Mouse (Mus musculus) stomach, embryonic 15.5 days (tissue): ENCODE results near the gene Siglecf. TPM values are rescaled to one million over a fixed set of nuclear protein-coding genes. Genes with fewer than 3 reads are reported as not detected.
"Not testable (repeated sequence)": the region's sequence is repeated elsewhere in the genome, so short reads cannot be mapped to it uniquely, and the experiment has no call there.

Experiments used
- ATAC-seq: fragments of 200-750 bp; cut with Nextera tagmentation; 2 replicates; pipeline ENCODE4 v1.8.0; 2017; ENCODE audit warnings: low read depth, moderate number of reproducible peaks, moderate TSS enrichment; ENCODE audit not compliant: insufficient read depth, low FRiP score
- H3K27ac ChIP-seq: fragments of 300-500 bp; sonication (generic); 2 replicates; pipeline ENCODE4 v1.5.1; 2015; ENCODE audit warnings: mild to moderate bottlenecking, inconsistent platforms
- H3K27me3 ChIP-seq: fragments of 300-500 bp; sonication (generic); replicated peaks from 2 replicates; pipeline ENCODE4 v1.6.1; 2015; ENCODE audit warnings: inconsistent platforms
- H3K36me3 ChIP-seq: fragments of 300-500 bp; sonication (generic); 2 replicates; pipeline ENCODE4 v1.6.1; 2015; ENCODE audit warnings: inconsistent platforms
- H3K4me1 ChIP-seq: fragments of 300-500 bp; sonication (generic); 2 replicates; pipeline ENCODE4 v1.6.1; 2015; ENCODE audit warnings: inconsistent platforms
- H3K4me2 ChIP-seq: fragments of 300-500 bp; sonication (generic); 2 replicates; pipeline ENCODE4 v1.6.1; 2015; ENCODE audit warnings: mild to moderate bottlenecking, inconsistent platforms
- H3K4me3 ChIP-seq: fragments of 300-500 bp; sonication (generic); replicated peaks from 2 replicates; pipeline ENCODE4 v1.5.1; 2015; ENCODE audit warnings: inconsistent platforms
- H3K9ac ChIP-seq: fragments of 300-500 bp; sonication (generic); 2 replicates; pipeline ENCODE4 v1.6.1; 2015; ENCODE audit warnings: inconsistent platforms
- H3K9me3 ChIP-seq: fragments of 300-500 bp; sonication (generic); 2 replicates; pipeline ENCODE4 v1.6.1; 2016; ENCODE audit warnings: inconsistent platforms
- WGBS: fragments of 180-500 bp; shearing (Covaris S2); methylation state at CpG from one replicate; pipeline ENCODE4 v1.1.7; 2015; 5-methylcytosine and 5-hydroxymethylcytosine counted together
- polyA plus RNA-seq: library from polyadenylated mRNA; unstranded; fragments of >200 nt; fragmentation: Nextera tagmentation; extraction: Ambion mirVana; gene quantifications from 2 replicates; pipeline ENCODE4 v1.2.1, GENCODE M21; 2015

The Siglecf gene
- polyA plus RNA-seq, 1 experiment from 2014 or later: 0.45 TPM

DNA sequence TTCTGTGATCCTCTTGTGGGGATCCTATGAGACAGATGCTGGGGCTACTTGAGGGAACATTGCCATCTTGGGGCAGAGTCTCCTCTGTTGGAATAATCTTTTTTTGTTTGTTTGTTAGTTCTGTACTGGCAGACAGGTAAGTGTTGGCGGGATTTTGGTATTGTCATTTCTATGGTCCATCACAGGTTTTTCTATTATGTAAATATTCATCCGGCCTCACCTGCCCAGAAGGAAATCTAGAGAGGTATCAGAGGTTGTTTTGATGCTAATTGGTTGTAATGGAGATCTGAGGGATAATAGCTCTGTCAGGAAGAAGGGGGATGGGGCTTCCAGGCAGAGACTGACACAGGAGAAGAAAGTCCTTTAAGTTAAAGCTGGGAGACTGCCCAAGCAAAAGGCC lies 7.1 kb upstream of the Siglecf start:
- H3K27ac ChIP-seq: no peak overlapping the region
- H3K36me3 ChIP-seq: no peaks in the 10 kb centered on the region
- H3K9me3 ChIP-seq: no peaks in the 10 kb centered on the region
- no peak overlapping the region for H3K9ac ChIP-seq
- no peaks in the 10 kb centered on the region for H3K4me1 ChIP-seq
- H3K27me3 ChIP-seq: no peaks in the 10 kb centered on the region
- ATAC-seq: no peak
- H3K4me2 ChIP-seq: no peak overlapping the region
- 71% methylated on average over 2 of the region's 2 CpGs for WGBS
- no peak overlapping the region for H3K4me3 ChIP-seq

DNA sequence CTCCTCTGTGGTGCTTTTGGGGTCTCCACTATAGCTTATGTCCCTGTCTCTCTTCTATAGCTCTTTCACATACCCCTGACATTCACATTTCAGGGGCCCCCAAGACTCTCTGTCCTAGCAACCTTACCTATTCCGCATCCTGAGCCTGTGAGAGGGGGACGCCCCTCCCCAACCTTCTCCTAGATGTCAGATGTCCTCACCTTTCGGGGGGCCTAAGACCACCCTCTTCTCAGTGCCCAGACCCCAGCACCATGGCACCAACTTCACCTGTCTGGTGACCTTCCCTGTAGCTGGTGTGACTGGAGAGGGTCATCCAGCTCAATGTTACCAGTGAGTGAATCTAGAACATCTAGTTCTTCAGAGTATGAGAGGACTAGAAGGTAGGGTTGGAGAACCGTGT lies 6.7 kb upstream of the Siglecf start:
- no peak overlapping the region for H3K9ac ChIP-seq
- no peak overlapping the region for H3K4me3 ChIP-seq
- 84% methylated on average over 4 of the region's 4 CpGs for whole genome bisulfite sequencing
- no peaks in the 10 kb centered on the region for H3K9me3 ChIP-seq
- no peak for ATAC-seq
- no peak overlapping the region for H3K27ac ChIP-seq
- H3K36me3 ChIP-seq: no peaks in the 10 kb centered on the region
- no peaks in the 10 kb centered on the region for H3K4me1 ChIP-seq
- no peaks in the 10 kb centered on the region for H3K27me3 ChIP-seq
- H3K4me2 ChIP-seq: no peak overlapping the region

DNA sequence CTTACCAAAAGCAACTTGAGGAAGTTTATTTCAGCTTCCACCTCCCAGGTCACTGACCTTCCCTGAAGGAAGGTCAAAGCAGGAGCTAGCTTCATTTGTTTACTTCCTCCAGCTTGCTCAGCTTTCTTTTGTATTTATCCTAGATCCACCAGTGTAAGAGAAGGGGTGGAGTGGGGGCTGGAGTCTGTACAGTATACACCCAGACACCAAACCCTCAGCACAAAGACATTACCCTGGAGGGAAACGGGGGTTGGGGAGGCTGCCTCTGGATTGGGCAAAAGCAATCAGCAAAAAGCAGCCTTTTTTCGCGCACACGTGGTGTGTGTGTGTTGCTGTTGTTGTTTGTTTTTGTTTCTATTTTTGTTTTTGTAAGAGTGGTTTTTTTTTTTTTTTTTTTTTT lies 5.0 kb upstream of the Siglecf start:
- WGBS: 64% methylated on average over 4 of the region's 4 CpGs
- Histone ChIP-seq H3K4me2 (no peak overlapping the region), H3K27ac (no peak overlapping the region), H3K9ac (no peak overlapping the region), H3K4me1 (no peaks in the 10 kb centered on the region), H3K4me3 (no peak overlapping the region), H3K36me3 (no peaks in the 10 kb centered on the region), H3K27me3 (no peaks in the 10 kb centered on the region), H3K9me3 (no peaks in the 10 kb centered on the region)
- ATAC-seq: no peak

DNA sequence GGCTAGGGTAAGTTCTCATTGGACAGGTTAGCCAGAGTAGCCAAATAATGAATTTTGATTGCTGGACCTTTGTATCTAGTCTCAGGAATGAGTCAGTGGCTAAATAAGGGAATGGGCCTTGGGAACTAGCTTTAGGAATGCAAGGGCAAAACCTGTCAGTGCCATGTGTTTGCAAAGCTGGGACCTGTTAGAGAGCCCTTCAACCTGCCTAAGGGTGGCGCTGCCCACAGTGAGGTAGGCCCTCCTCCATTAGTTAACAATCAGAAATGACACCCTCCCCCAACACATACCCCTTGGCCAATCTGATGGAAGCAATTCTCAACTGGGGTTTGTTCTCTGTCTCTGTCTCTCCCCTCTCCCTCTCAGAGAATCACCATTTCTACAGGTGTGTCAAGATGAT lies 4.6 kb upstream of the Siglecf start:
- Histone ChIP-seq H3K9ac (no peak overlapping the region), H3K27ac (no peak overlapping the region), H3K36me3 (no peaks in the 10 kb centered on the region), H3K4me3 (no peak overlapping the region), H3K9me3 (no peaks in the 10 kb centered on the region), H3K27me3 (no peaks in the 10 kb centered on the region), H3K4me1 (no peaks in the 10 kb centered on the region), H3K4me2 (no peak overlapping the region)
- 74% methylated on average over 1 of the region's 1 CpGs for WGBS
- no peak for ATAC-seq

DNA sequence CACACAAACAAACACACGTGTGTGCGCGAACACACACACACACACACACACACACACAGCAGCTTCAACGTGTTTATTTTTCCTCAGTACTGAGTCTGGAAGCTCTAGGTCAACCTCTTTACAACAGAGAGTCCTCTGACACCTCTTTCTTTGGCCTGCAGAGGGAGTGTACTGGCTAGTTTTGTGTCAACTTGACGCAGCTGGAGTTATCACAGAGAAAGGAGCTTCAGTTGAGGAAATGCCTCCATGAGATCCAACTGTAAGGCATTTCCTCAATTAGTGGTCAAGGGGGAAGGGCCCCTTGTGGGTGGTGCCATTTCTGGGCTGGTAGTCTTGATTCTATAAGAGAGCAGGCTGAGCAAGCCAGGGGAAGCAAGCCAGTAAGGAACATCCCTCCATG lies 1.5 kb upstream of the Siglecf start:
- 69% methylated on average over 5 of the region's 5 CpGs for WGBS
- not testable (repeated sequence) for ATAC-seq, H3K4me1 ChIP-seq, H3K4me3 ChIP-seq, H3K4me2 ChIP-seq, H3K36me3 ChIP-seq, H3K9me3 ChIP-seq, H3K27ac ChIP-seq, H3K27me3 ChIP-seq, H3K9ac ChIP-seq

DNA sequence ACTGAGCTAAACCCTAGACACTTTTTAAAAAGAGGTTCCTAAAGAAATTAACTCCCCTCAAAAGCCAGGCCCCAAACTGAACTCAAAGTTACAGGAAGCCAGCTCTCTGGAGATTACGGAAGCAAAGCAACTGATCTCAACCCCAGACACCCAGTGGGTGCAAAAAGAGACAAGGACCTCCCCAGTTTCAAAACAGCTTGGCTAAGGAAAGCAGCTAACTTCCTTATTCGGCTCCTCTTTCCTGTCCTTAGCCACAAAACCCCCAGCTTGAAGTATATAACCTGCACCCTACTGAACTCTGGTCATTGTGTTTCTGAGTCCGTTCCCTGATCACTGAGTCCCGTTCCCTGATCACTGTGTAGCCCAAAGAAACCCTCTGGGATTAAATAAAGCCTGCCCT lies 2.0 kb downstream of the Siglecf start:
- Histone ChIP-seq H3K4me1 (0 out of 2 replicates have a peak, but pooled peaks cover 4% of the 10 kb centered on the region), H3K27me3 (no peaks in the 10 kb centered on the region), H3K4me2 (no peak overlapping the region), H3K36me3 (no peaks in the 10 kb centered on the region), H3K4me3 (no peak overlapping the region), H3K27ac (no peak overlapping the region), H3K9me3 (no peaks in the 10 kb centered on the region), H3K9ac (no peak overlapping the region)
- no peak for ATAC-seq
- 61% methylated on average over 4 of the region's 4 CpGs for WGBS

DNA sequence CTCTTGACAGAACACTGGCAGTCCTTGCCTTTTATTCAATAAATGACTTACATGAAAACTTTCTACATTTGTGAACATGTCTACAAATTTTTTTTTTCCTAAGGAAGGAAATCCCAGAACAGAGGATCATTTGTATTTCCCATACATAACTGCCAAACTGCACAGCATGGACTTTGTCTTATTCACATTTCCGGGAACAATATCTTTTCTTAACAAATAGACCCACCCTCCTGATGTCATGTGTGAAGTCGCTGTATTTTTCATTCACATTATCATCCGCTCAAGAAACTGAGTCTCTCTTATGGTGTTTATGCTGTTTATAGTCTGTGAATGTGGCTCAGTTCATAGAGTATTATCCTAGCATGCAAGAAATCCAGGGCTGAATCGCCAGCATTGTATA lies 2.6 kb downstream of the Siglecf start:
- Histone ChIP-seq H3K9me3 (no peaks in the 10 kb centered on the region), H3K4me3 (no peak overlapping the region), H3K4me1 (0 out of 2 replicates have a peak, but pooled peaks cover 4% of the 10 kb centered on the region), H3K4me2 (no peak overlapping the region), H3K9ac (no peak overlapping the region), H3K27me3 (no peaks in the 10 kb centered on the region), H3K27ac (no peak overlapping the region), H3K36me3 (no peaks in the 10 kb centered on the region)
- ATAC-seq: no peak
- WGBS: 71% methylated on average over 4 of the region's 4 CpGs

DNA sequence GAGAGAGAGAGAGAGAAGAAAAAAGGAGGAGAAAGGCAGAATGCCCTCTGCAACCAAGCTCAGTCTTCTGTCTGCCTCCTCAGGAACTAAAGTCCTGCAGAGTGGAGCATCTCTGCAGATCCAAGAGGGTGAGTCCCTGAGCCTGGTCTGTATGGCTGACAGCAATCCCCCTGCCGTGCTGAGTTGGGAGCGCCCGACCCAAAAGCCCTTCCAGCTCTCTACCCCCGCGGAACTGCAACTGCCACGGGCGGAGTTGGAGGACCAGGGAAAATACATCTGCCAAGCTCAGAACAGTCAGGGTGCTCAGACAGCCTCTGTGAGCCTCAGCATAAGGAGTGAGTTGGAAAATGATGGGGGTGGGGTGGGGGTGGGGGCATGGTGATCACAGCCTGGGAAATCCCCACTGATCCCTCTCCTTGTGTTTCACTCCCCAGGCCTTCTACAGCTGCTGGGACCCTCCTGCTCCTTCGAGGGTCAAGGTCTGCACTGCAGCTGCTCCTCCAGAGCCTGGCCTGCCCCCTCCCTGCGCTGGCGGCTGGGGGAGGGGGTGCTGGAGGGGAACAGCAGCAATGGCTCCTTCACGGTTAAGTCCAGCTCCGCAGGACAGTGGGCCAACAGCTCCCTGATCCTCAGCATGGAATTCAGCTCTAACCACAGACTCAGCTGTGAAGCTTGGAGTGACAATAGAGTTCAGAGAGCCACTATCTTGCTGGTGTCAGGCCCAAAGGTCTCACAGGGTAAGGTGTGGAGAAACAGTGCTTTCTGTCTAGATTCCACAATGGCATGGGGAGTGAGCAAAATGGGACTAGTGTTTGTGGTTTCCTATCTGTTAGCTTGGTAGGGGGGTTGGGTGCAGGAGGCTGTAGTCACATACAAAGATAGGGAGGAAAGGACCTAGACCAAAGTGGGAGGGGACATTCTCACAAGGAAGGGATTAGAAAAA lies 4.0 kb downstream of the Siglecf start:
- Histone ChIP-seq H3K27me3 (no peaks in the 10 kb centered on the region), H3K9ac (no peak overlapping the region), H3K4me1 (0 out of 2 replicates have a peak, but pooled peaks cover 4% of the 10 kb centered on the region), H3K9me3 (no peaks in the 10 kb centered on the region), H3K27ac (no peak overlapping the region), H3K4me2 (no peak overlapping the region), H3K4me3 (no peak overlapping the region), H3K36me3 (no peaks in the 10 kb centered on the region)
- WGBS: 6% methylated on average over 12 of the region's 12 CpGs
- ATAC-seq: no peak

DNA sequence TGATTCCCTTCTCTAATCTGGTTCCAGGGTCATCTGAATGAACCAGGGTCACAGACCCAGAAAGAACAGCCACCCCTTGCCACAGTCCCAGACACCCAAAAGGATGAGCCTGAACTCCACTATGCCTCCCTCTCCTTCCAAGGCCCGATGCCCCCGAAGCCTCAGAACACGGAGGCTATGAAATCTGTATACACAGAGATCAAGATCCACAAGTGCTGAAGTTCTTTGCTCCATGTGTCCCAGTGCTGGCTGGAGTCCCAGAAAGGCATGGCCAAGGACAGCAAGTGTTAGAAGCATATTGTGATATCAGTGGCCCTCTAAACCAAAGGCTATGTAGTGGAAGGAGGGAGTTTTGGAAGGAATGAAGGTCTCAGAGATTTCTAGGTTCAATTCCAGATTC lies 7.4 kb downstream of the Siglecf start:
- Histone ChIP-seq H3K36me3 (no peaks in the 10 kb centered on the region), H3K9ac (no peak overlapping the region), H3K4me2 (no peak overlapping the region), H3K4me3 (no peak overlapping the region), H3K27ac (no peak overlapping the region), H3K4me1 (0 out of 2 replicates have a peak, but pooled peaks cover 4% of the 10 kb centered on the region), H3K27me3 (no peaks in the 10 kb centered on the region), H3K9me3 (no peaks in the 10 kb centered on the region)
- WGBS: 87% methylated on average over 3 of the region's 3 CpGs
- no peak for ATAC-seq

DNA sequence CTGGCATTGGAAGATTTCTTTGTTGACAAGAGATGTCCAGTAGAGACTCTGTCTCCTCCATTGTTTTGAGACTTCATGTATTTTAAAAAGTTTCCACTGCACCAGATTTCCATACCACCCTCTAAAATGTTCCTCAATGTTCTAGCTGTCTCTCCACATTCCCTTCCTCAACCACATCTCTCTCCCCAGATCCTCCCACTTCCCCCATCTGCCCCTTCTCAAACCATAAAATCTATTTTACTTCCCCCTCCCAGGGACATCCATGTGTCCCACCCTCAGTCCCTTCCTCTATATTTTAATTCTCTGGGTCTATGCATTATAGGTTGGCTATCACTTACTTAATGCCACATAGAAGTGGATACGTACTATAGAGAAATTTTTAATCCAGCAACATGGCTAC lies 10.3 kb downstream of the Siglecf start:
- 84% methylated on average over 1 of the region's 1 CpGs for WGBS
- H3K27me3 ChIP-seq: no peaks in the 10 kb centered on the region
- H3K27ac ChIP-seq: no peak overlapping the region
- H3K9me3 ChIP-seq: no peaks in the 10 kb centered on the region
- no peak overlapping the region for H3K9ac ChIP-seq
- no peaks in the 10 kb centered on the region for H3K4me1 ChIP-seq
- H3K36me3 ChIP-seq: no peaks in the 10 kb centered on the region
- H3K4me2 ChIP-seq: no peak overlapping the region
- no peak for ATAC-seq
- H3K4me3 ChIP-seq: no peak overlapping the region

DNA sequence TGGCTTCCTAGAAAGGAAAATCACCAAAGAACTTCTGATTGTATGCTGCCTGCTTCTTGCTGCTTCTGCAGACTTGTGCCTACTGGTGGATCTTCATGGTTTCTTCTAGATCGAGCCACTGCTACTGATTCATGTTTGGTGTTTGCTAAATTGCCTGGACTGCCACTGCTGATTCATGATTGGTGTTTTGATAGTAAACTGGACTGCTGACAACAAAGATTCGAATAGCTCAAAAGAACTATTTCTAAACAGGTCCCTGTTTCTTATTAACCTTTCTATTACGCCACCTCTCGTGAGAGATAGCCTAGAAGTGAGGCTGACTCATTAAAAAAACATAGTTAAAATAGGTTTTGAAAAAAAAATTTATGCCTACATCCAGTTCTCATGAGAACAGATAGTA lies 10.9 kb downstream of the Siglecf start:
- Histone ChIP-seq H3K27ac (no peak overlapping the region), H3K4me3 (no peak overlapping the region), H3K4me1 (no peaks in the 10 kb centered on the region), H3K9me3 (no peaks in the 10 kb centered on the region), H3K4me2 (no peak overlapping the region), H3K9ac (no peak overlapping the region), H3K36me3 (no peaks in the 10 kb centered on the region), H3K27me3 (no peaks in the 10 kb centered on the region)
- 67% methylated on average over 4 of the region's 4 CpGs for WGBS
- ATAC-seq: no peak

DNA sequence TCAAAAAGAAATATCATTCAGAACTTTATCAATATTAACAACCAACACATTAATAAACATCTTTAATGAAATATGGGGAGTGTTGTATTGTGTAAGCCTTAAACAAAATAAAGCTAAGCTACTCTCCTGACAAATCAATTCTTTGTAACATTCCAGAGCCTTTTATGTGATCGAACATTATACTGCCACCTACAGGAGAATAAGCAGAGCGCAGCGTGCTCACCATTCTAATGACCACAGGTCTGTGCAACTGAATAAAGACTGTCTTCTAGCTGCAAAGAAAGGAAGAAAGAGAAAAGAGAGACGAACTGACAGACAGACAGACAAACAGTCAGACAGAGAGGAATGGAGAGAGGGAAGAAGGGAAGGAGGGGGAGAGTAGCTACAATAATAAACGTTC lies 27.1 kb downstream of the Siglecf start:
- H3K27me3 ChIP-seq: no peaks in the 10 kb centered on the region
- ATAC-seq: no peak
- no peak overlapping the region for H3K4me3 ChIP-seq
- no peak overlapping the region for H3K4me2 ChIP-seq
- H3K4me1 ChIP-seq: no peaks in the 10 kb centered on the region
- no peak overlapping the region for H3K9ac ChIP-seq
- no peaks in the 10 kb centered on the region for H3K36me3 ChIP-seq
- 18% methylated on average over 5 of the region's 5 CpGs for WGBS
- no peak overlapping the region for H3K27ac ChIP-seq
- no peaks in the 10 kb centered on the region for H3K9me3 ChIP-seq
